Mouse (Mus musculus) layer of hippocampus, adult 2 months (tissue): ENCODE measurements at regions not wholly inside any gene's neighbourhood (a gene's known extent, or its start where the extent isn't known, plus 50 kb on each side); places are given as distances from the start of the nearest gene placed in this dataset.

Experiments
- DNase-seq, 2 experiments: peaks; one replicate each; pipeline ENCODE4 v3.0.0; 2022; ENCODE audit warnings: low spot score in 2 of 2
- H3K27ac ChIP-seq: fragments of 200-600 bp; 2 replicates; pipeline ENCODE4 v1.8.1; 2022
- H3K4me3 ChIP-seq: fragments of 200-600 bp; 2 replicates; pipeline ENCODE4 v1.8.1; 2022; ENCODE audit warnings: mild to moderate bottlenecking
- CTCF ChIP-seq: fragments of 200-600 bp; conservative IDR thresholded peaks from 2 replicates; pipeline ENCODE4 v1.8.1; 2022; ENCODE audit warnings: antibody characterized with exemption, mild to moderate bottlenecking, moderate library complexity

DNA sequence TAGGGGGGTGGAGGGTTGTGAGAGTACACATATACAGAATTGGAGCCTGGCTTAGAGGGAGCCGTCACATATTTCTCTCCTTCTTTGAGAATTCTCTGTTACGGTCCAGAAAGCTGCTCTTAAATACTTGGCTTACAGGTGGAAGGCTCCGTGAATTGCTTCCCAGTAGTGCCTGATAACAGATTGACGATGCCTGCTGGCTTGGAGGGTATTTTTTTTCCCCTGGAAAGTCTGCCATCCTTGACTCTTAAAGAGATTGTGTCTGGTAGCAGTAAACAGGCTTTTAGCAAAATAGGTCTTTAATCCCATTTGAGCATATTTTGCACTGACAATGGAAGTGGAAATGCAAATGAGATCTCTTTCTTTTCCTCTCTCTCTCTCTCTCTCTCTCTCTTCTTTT, 164.4 kb upstream of the Auts2 start:
- H3K4me3 ChIP-seq: no peak overlapping the region
- TF ChIP-seq CTCF: no peak
- no peak overlapping the region for H3K27ac ChIP-seq
- DNase-seq: no peak

DNA sequence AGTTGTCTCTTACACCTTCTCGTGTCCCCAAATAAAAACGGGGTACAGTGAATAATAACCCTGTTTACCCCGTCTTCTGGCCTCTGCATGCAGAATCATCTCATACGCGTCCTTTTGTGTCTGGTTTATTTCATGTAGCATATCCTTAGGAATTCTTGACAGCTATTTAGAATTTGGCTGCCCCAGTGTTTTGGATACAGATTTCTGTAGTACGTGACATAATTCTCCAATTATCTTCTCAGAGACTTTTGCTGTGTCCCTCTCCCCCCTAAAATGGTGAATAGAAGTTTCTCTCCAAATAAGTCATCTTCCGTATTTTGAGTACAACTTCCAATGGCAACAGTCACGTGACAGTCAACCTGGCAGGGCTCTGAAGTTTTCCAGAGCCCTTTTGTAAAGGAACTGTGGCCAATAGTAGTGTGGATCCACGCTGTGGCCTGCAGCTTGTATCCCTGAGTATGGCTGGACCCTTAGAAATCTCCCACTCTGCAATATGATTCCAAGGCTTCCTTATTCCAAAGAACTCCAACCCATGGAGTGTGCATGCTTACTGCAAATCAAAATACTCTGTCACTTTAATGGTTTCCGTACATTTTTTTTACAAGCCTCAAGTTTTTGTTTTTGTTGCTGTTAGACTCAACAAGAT, 160.4 kb upstream of the Auts2 start:
- Histone ChIP-seq H3K4me3 (no peak overlapping the region), H3K27ac (no peak overlapping the region)
- no peak for DNase-seq
- TF ChIP-seq CTCF: no peak

DNA sequence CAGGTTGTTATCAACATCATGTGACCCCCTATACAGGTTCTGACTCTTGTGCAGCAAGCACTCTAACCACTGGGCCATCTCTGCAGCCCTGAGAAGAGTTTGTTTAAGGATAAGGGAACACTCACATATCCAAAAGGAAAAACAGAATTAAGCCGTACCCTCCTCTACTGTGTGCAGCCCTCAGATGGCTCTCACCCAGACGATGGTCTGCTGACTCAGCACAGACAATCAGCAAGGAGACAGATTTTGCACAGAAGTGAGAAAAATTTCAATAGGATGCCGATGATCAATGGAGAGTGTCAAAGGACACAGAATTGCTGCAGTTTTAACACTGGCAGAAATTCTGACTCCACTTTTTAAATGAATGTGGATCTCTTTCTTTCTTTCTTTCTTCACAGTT, 159.4 kb upstream of the Auts2 start:
- H3K4me3 ChIP-seq: no peak overlapping the region
- no peak for TF ChIP-seq CTCF
- no peak overlapping the region for H3K27ac ChIP-seq
- DNase-seq: no peak

DNA sequence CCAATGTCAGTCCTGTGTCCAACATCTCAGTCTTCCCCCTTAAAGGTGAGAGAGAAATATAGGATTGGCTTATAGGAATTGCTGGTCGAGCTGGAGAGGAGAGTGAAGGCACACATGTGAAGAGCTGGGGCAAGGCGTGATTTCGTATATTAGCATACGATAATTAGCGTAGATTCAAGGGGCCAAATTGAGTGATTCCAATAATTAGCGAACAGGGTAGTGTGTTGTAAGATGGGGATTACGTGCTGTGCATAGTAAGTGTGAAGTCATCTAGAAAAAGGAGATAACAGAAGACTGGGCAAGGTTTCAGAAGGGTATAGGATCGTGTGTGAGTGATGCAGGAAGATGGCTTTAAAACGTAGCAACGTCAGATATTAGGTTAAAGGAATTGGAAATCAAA, 147.6 kb upstream of the Auts2 start:
- TF ChIP-seq CTCF: no peak
- H3K27ac ChIP-seq: no peak overlapping the region
- H3K4me3 ChIP-seq: no peak overlapping the region
- DNase-seq: no peak

DNA sequence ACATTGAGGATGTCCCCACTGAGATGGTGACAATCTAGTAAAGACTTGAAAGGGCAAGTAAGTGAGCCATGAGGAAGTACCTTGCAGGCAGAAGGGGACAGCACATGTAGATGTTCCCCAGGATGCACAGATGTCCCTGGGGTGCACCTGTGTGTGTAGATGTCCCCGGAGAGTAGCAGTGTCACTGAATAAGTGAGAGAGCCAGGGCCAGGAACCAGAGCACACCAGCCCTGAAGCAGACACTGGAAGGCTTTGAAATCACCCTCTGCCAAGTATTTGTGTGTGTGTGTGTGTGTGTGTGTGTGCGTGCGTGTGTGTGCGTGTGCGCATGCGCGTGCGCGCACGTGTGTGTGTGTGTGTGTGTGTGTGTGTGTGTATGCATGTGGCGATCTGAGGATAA, 132.1 kb upstream of the Auts2 start:
- TF ChIP-seq CTCF: no peak
- Histone ChIP-seq H3K27ac (no peak overlapping the region), H3K4me3 (no peak overlapping the region)
- DNase-seq: no peak

DNA sequence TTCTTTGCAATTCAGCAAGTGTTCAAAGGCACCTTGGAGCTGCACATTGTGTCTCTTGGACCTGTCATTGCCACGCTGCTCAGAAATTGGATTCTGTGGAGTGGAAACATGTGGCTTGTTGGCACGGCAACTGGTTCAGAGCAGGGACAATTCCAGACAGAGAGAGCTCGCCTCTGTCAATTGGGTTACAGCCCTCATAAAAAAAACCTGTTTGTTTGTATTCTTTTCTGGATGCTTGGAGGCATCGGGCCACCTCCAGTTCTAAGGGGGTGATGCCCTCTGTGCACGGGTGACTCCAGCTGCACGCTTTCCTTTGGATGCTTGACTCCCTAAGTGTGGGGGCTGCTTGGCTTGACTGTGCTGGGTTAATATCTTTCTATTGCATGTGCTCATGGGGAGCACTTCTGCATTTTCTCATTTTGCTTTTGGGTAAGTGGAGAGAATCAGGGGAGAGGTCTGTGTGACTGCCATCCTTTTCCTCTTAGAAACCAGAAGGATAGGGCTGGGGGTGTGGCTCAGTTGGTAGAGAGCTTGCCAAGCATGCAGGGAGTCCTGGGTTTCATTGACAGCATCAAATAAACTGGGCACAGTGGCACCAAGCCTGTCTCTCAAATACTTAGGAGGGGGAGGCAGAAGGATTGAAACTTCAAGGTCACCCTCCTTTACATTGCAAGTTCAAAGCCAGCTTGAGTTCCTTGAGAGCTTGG, 130.6 kb upstream of the Auts2 start:
- H3K4me3 ChIP-seq: no peak overlapping the region
- peak overlapping the region; percentile 51; the same call in 1 of the 2 replicates for H3K27ac ChIP-seq
- no peak for TF ChIP-seq CTCF
- peak; percentile 18 to 37 for DNase-seq

DNA sequence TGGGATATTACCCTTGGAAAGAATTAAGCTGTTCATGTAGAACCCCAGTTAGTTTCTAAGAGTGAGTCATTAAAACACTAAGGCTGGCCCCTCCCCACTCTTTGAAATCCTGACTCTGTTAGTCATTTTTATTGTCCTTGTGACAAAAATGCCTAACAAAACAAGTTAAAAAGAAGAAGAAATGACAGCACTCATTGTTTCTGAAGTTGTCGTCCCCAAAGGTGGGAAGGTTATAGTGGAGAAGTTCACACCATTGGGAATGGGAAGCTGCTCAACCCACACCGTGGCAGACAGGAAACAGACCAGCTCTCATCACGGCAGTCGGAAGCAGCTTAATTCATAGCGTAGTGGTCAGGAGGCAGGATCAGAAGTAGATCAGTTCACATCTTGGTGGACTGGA, 128.4 kb upstream of the Auts2 start:
- TF ChIP-seq CTCF: no peak
- DNase-seq: no peak
- Histone ChIP-seq H3K27ac (no peak overlapping the region), H3K4me3 (no peak overlapping the region)

DNA sequence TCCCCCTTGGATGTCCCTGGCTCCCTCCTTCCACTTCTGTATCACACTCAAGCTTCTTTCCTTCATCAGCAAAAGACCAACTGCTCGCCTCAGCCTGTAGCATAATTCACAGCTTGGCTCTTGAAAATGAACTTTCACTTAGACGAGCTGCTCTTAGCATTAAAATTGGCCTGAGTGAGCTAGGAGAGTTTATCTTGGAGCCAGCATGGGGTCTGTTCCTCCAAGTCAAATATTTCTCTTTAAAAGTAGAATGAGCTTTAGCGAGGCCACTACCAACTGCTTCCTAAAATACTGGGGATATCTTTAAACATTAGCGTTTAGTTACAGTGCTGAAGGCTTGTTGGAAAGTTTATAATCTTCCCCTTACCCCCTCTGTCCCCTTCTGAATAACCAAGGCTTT, 124.2 kb upstream of the Auts2 start:
- Histone ChIP-seq H3K27ac (no peak overlapping the region), H3K4me3 (no peak overlapping the region)
- no peak for TF ChIP-seq CTCF
- no peak for DNase-seq

DNA sequence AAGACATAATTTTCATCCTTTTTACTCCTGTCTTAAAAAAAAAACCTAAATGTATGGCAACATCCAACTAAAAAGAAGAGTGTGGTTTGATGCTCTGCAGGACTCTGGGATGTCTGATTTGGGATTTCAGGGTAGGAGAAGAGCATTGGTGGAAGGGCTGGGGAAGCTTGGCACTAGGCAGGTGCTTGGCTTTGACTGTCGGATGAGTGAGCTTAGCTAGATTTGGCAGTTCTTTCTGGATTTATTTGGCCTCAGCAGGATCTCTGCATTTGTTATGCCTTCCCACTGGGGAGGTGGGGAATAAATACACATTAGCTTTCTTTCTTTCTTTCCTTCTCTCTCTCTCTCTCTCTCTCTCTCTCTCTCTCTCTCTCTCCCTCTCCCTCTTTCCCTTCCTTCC, 118.1 kb upstream of the Auts2 start:
- TF ChIP-seq CTCF: no peak
- no peak overlapping the region for H3K4me3 ChIP-seq
- DNase-seq: peak in 1 of 2 experiments; percentile 4
- no peak overlapping the region for H3K27ac ChIP-seq

DNA sequence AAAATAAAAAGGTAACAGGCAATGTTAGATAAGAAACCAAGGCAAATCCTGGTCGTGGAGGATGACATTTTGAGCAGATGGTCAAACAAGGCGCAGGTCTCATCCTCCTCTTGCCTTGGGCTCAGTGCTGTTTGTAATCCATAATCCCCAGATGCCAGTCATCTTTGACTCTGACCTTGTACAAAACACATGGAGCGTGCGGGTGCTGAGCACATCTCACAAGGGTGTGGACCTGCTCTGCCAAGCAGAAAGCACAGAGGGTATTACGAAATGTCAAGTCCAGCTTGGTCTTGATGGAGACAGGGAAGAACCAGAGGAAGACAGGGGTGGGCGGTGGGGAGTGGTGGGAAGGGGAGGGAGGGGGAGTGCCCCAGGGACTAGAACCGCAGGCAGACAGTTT, 116.9 kb upstream of the Auts2 start:
- TF ChIP-seq CTCF: no peak
- no peak for DNase-seq
- no peak overlapping the region for H3K27ac ChIP-seq
- no peak overlapping the region for H3K4me3 ChIP-seq

DNA sequence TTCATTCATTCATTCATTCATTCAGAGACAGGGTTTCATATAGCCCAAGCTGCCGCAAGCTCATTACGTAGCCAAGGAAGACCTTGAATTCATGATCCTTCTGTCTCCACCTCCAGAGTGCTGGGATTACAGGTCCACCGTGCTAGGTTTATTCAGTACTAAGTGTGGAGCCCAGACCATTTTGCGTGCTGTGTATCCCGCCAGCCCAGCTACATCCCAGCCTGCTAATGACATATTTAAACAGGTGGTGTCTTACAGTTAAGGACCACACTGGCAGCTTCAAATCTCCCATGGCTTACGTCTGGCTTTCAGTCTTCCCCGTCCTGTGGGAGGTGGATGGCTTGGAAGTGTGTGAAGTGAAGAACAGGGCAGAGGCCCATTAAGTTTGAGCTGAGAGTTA, 111.2 kb upstream of the Auts2 start:
- no peak for DNase-seq
- no peak for TF ChIP-seq CTCF

DNA sequence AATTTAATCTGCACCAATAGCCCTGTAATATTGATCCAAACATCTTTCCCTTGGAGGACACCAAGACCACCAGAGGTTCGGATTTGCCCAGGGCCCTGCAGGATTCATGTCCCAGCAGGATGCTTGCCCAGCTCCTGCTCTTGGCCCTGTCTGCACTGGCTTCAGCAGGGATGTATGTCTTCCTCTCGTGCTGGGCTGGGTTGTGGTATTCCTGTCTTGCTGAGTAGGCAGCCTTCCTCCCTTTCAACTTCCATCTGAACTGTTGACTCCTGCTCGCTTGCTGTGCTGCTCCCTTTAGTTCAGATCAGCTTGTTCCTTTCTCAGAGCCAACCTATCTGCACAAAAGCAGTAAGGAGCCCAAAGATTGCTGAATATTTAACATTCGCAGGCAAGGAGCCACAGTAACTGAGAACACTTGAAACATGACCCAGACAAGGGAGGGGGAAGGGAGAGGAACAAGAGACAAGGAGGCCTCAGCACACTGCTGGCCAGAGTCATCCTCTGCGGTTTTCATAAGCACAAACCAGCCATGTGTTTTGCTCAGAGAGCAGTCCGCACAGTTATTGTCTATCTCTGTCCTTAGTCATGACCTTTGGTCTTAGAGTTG, 110.7 kb upstream of the Auts2 start:
- DNase-seq: no peak
- H3K27ac ChIP-seq: no peak overlapping the region
- TF ChIP-seq CTCF: no peak
- no peak overlapping the region for H3K4me3 ChIP-seq

More for the DNA sequence above, 111.2 kb upstream of the Auts2 start:
- Histone ChIP-seq H3K27ac (no peak overlapping the region), H3K4me3 (no peak overlapping the region)

DNA sequence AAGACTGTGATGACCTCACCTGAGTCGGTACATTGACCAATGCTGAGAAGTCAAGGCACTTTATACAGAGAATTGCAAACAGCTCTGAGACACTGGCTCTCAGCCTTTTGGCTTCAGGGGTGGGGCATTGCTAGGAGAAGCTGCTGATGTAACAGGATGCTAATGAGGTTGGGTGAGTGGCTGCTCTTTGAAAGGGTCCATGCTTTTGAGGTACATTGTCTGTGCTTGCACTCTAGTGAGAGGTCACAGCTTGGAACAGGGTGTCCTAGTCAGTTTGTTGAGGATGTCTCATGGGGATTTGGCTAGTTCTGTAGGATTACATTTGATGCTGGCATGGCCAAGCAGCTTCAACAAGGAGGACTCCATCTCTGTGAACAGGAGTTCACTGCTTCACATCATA, 109.1 kb upstream of the Auts2 start:
- no peak overlapping the region for H3K4me3 ChIP-seq
- DNase-seq: no peak
- no peak for TF ChIP-seq CTCF
- H3K27ac ChIP-seq: no peak overlapping the region

DNA sequence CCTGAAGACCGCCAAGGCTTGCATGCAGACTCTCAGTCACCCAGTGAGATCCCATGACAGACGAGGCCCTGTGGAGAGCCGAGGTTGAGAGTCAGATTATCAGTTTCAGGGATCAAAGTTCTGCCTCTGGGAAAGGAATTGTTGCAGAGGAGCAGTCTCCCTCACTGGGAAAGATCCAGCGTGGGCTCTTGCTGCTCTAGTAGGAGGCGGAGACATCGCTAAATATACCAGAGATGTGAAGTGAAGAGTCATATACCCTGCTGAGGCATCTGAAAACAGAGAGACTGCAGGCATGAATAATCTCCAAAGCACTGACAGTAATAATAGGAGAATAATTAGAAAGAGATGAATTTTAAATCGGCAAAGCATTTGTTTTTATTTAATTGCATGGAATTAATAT, 106.6 kb upstream of the Auts2 start:
- no peak overlapping the region for H3K4me3 ChIP-seq
- no peak overlapping the region for H3K27ac ChIP-seq
- TF ChIP-seq CTCF: no peak
- no peak for DNase-seq
